Mouse (Mus musculus): Measurements from ENCODE around the gene Thbd. TPM values are rescaled to one million over a fixed set of nuclear protein-coding genes. Genes with fewer than 3 reads are reported as not detected.

The Thbd gene
- 1.9 and 2.1 TPM in 2 replicates for polyA plus RNA-seq (2021; fragmentation: Nextera tagmentation)
- long read RNA-seq, experiment 1, transcript Thbd-201 (1 exons, 3,723 nt) = major isoform, 7 of 7 reads
- long read RNA-seq, experiment 1, partial matches to known transcripts = 0 of 7 reads
- long read RNA-seq, experiment 1, other reads (novel, unspliced or antisense) = 0 of 7 reads
- long read RNA-seq, experiment 2, transcript Thbd-201 (1 exons, 3,723 nt) = major isoform, 22 of 22 reads
- long read RNA-seq, experiment 2, partial matches to known transcripts = 0 of 22 reads
- long read RNA-seq, experiment 2, other reads (novel, unspliced or antisense) = 0 of 22 reads

GRCm38 (mm10) chr2:148407870-148408760, at the start of gene Thbd:
Gene Thbd (minus strand): TSS chr2:148408188.

DNA sequence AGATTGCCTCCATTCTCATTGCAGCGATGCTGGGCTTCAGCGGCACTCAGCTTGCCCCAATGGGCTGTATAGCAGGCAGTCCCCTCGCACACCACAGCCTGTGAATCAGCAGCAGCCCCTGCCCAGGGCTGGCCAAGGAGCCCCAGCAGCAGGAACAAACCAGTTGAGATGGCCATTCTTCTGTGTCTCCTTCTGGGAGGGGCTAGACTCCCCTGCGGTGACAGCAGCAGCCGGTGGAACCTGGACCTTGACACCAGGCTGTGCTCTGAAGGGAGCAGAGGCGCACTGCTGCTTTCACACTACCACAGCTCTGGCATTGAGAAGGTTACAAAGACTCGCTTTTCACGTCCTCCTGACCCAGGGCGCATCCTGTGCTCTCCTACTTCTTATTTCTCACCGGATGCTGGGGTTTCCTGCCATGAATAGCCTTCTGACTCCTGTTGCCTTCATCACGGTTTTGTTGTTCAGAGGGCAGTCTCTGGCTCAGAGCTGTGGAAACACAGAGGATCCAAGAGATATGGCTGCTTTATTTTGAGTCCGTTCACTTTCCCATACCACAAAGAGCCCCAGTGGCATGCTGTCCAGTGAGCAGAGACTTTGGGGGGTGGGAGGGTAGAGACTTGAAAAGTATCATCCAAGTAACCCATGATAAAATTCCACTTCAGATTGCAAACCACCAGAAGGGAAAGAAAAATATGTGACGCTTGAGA, 35.4 kb upstream of the Thbd start, which contains the start of gene Cd93:
Gene Cd93, minus strand, starts transcription at position 315 of the 710 bp plus-strand sequence.

DNA sequence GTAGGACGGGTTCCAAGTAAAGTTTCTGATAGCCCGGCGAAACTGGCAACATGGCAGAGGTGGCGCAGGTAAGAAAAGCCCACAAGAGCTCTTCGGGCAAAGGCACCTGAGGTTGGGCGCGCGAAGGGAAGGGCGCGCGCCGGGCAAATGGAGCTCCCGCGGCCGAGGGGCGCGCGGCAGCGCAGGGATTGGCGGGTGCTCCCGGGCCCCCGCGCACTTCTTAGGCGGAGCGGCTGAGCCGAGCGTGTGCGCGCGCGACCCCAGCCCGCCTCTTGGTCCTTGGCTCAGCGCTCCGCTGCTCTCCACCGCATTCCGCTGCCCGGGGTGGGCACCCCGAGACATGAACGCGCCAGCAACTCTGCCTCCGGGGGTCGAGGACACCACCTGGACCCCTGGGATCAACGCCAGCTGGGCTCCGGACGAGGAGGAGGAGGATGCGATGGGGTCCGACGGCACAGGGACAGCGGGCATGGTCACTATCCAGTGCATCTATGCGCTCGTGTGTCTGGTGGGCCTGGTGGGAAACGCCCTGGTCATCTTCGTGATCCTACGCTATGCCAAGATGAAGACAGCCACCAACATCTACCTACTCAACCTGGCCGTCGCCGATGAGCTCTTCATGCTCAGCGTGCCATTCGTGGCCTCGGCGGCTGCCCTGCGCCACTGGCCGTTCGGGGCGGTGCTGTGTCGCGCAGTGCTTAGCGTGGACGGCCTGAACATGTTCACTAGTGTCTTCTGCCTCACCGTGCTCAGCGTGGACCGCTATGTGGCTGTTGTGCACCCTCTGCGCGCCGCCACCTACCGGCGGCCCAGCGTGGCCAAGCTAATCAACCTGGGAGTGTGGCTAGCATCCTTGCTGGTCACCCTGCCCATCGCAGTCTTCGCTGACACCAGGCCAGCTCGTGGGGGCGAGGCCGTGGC, 12.6 kb downstream of the Thbd start, which contains the start of gene Sstr4:
Gene Sstr4, plus strand, starts transcription at position 214 of the 921 bp plus-strand sequence.

Other genes with a start within 250 kb of the Thbd start
- 34.9 and 41.7 TPM in 2 replicates for gene Sstr4, start 12.8 kb downstream of the Thbd start, polyA plus RNA-seq (2021; fragmentation: Nextera tagmentation)
- gene Cd93, start 35.4 kb upstream of the Thbd start, polyA plus RNA-seq (2021; fragmentation: Nextera tagmentation) = 0.79 and 1.0 TPM in 2 replicates

Measured in layer of hippocampus, adult 6 months (tissue).